In genomic region chr11:104607491-104608245, GRCm38 (mm10) we compare ENCODE assay signal across 8 mouse cellular contexts. TPM values are rescaled to one million over a fixed set of nuclear protein-coding genes. Genes with fewer than 3 reads are reported as not detected.
DNase-seq lines count a peak whose midpoint lies in the region; ATAC-seq and TF ChIP-seq lines count a peak whose summit lies in the region.

Itgb3 (plus strand) TSS chr11:104608000.

- no peak for TF ChIP-seq CTCF in G1E (IDR thresholded peaks at IDR 0.05; ENCODE audit: low read depth, low read length)

- H3K4me3 ChIP-seq in G1E (ENCODE audit: low read depth, low read length) = peak within 1 kb of the TSS; percentile 70

- DNase-seq in G1E (ENCODE audit: low spot score) = no peak
- DNase-seq in cerebellum, adult 18-20 months = peak; percentile 77 to 81
- peak; percentile 61 for DNase-seq in forelimb bud, embryonic 11.5 days (ENCODE audit: low read depth, low spot score)
- DNase-seq in layer of hippocampus, postnatal 25 days (ENCODE audit: extremely low spot score in 1 of 2, low spot score in 1 of 2) = peak; percentile 18 to 46
- DNase-seq in lung, postnatal 25 days (ENCODE audit: low spot score) = peak; percentile 81
- DNase-seq in ovary, postnatal 36 days (ENCODE audit: low spot score) = peak; percentile 83
- peak; percentile 83 for DNase-seq in thymus, postnatal 4 days

- H3K27me3 ChIP-seq in G1E (ENCODE audit: insufficient read depth, low read length) = peaks cover 55% of the 10 kb centered on the region

- H3K4me1 ChIP-seq in G1E (ENCODE audit: insufficient read depth, low read depth, low read length) = peaks cover 63% of the 10 kb centered on the region

- no peaks in the 10 kb centered on the region for H3K9me3 ChIP-seq in G1E (replicated peaks)

- ATAC-seq in G1E (ENCODE audit: extremely low read depth, insufficient number of reproducible peaks, low FRiP score, poor library complexity, severe bottlenecking) = no peak
- ATAC-seq in hematopoietic stem cell, adult 5-6 weeks (replicated peaks in 1 of 2; ENCODE audit: insufficient read depth in 1 of 2, low FRiP score in 2 of 2, low TSS enrichment in 1 of 2, low read depth in 1 of 2, poor library complexity in 2 of 2, severe bottlenecking in 2 of 2) = peak; percentile 55 to 66

- H3K36me3 ChIP-seq in G1E (replicated peaks) = no peaks in the 10 kb centered on the region

RNA-seq across cellular contexts. Expression of gene Itgb3, which starts in this region (rescaled TPM):
- total RNA-seq in G1E (2014; fragmentation: Nextera tagmentation) (2.1 and 2.7 TPM in 2 replicates), G1E (2017) (15.6 and 19.2 TPM in 2 replicates)
- 0.73 and 0.87 TPM in 2 replicates for polyA plus RNA-seq in G1E (2012)
- total RNA-seq in hematopoietic stem cell, adult 5-6 weeks (2017) = 6.5 and 9.6 TPM in 2 replicates
- 1 to 10 TPM; 1.1 to 1.8 TPM for total RNA-seq in layer of hippocampus, postnatal 25 days (2021)
